Mouse (Mus musculus): ENCODE results near the gene Cpsf4l. TPM values are rescaled to one million over a fixed set of nuclear protein-coding genes. Genes with fewer than 3 reads are reported as not detected.

The Cpsf4l gene
- total RNA-seq (2012; rRNA removed) (0.13 TPM in 1 of 2 replicates, not detected in the other), total RNA-seq (2014; rRNA removed) (not detected in 2 replicates), polyA plus RNA-seq (2012; ENCODE audit: insufficient read length, low read depth) (0.43 and 0.53 TPM in 2 replicates)

DNA sequence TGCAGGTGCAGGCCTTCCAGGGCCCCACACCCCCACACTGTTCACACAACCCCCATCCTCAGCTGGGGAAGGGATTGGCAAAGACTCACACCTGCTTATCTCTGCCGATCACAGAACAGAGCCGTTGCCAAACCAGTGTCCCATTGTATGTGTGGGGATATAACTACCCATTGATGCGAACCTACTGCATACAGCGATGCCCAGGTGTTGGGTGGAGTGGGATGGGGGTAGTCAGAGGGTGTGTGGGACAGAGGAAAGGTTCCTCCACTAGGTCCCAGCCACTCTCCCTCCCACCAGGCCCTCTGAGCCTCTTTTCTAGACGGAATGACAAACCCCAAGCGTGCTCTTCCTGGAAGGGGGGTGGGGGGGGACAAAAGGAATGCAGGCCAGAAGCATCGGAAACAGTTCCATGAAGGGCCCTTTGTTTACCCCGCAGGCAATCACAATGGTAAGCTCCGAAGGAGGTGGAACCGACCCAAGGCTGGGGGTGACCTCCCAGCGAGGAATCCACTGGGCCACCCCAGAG lies at the start of gene Cpsf4l:
Gene Cpsf4l, minus strand, starts transcription at position 287 of the 526 bp plus-strand sequence.
- no peak for DNase-seq (ENCODE audit: extremely low read depth)
- H3K9me3 ChIP-seq (replicated peaks; ENCODE audit: low read length), result no peaks in the 10 kb centered on the region
- no peaks in the 10 kb centered on the region for H3K79me2 ChIP-seq (replicated peaks; ENCODE audit: control insufficient read depth, extremely low read depth, insufficient read depth, poor library complexity, severe bottlenecking)
- no peak within 1 kb of the TSS for H3K27ac ChIP-seq (ENCODE audit: insufficient read depth, low read depth)
- dilution Hi-C loops (cut with MboI; ENCODE audit: extremely low pct_ligation_motif_present, extremely low pct_unique_long_range_greater_than_20kb, low sequenced_read_pairs) (no loop called here), in situ Hi-C loops (cut with MboI; ENCODE audit: low pct_ligation_motif_present, low pct_unique_long_range_greater_than_20kb, low sequenced_read_pairs) (loop anchor here (25.0 kb wide), 1 partner anchor 953 kb away; the partner anchor contains the start of gene Rpl38)
- H3K9ac ChIP-seq (ENCODE audit: insufficient read depth, low read depth), result no peak within 1 kb of the TSS
- H3K36me3 ChIP-seq (replicated peaks in 1 of 2; ENCODE audit: control insufficient read depth in 1 of 2, insufficient read depth in 1 of 2, low read length in 1 of 2), result peaks cover 0 to 19% of the 10 kb centered on the region in 2 experiments
- no peak within 1 kb of the TSS for H3K4me2 ChIP-seq (ENCODE audit: insufficient read depth, low read depth, poor library complexity, severe bottlenecking)
- peaks cover 0 to under 1% of the 10 kb centered on the region in 2 experiments; a peak in 1 of 4 replicates for H3K4me1 ChIP-seq (ENCODE audit: control insufficient read depth in 1 of 2, insufficient read depth in 2 of 2)
- TF ChIP-seq JUN (IDR thresholded peaks at IDR 0.05; ENCODE audit: insufficient read depth, low read depth, low read length) (no peak), CTCF (conservative IDR thresholded peaks at IDR 0.05 in 1 of 2, IDR thresholded peaks at IDR 0.05 in 1 of 2; ENCODE audit: low read depth in 2 of 2, low read length in 2 of 2) (no peak), SMC3 (IDR thresholded peaks at IDR 0.05; ENCODE audit: low read depth, low read length) (no peak), POLR2AphosphoS2 (IDR thresholded peaks at IDR 0.05; ENCODE audit: low read depth, low read length) (no peak), MXI1 (IDR thresholded peaks at IDR 0.05; ENCODE audit: low read depth, low read length) (no peak), MEF2A (IDR thresholded peaks at IDR 0.05; ENCODE audit: borderline replicate concordance, low read depth, low read length) (no peak), KAT2A (IDR thresholded peaks at IDR 0.05; ENCODE audit: insufficient replicate concordance, low read length) (no peak), E2F4 (IDR thresholded peaks at IDR 0.05; ENCODE audit: insufficient replicate concordance, low read depth, low read length) (no peak), MAZ (IDR thresholded peaks at IDR 0.05; ENCODE audit: low read depth, low read length) (no peak), HCFC1 (IDR thresholded peaks at IDR 0.05; ENCODE audit: low read depth, low read length) (no peak), RCOR1 (conservative IDR thresholded peaks at IDR 0.05; ENCODE audit: low read depth, low read length) (no peak), ZC3H11A (IDR thresholded peaks at IDR 0.05; ENCODE audit: low read depth, low read length) (no peak), BHLHE40 (IDR thresholded peaks at IDR 0.05; ENCODE audit: low read depth, low read length) (no peak)
- no peaks in the 10 kb centered on the region for H3K27me3 ChIP-seq (replicated peaks)
- no peak within 1 kb of the TSS for H3K4me3 ChIP-seq (replicated peaks in 1 of 3; ENCODE audit: low read depth in 2 of 3, low read length in 2 of 3, poor library complexity in 1 of 3)

DNA sequence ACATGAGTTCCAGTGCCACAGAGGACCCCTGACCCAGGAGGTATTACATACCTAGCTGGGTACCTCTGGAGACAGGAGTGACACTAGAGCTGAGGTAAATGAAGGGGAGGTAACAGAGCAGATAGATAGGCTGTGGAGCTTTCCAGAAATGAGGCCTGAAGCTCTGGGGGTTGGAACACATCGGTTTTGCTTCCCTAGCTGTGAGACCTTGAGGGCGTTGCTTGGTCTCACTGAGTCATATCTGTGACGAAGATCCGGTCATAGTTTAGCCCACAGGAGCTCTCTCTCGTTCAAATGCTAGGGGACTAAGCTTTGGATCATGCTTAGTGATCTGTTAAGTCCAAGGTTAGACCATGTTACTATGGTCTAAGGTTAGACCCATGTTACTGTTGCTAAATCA lies 49.0 kb upstream of the Cpsf4l start:
- Histone ChIP-seq H3K36me3 (replicated peaks in 1 of 2; ENCODE audit: control insufficient read depth in 1 of 2, insufficient read depth in 1 of 2, low read length in 1 of 2) (no peaks in the 10 kb centered on the region), H3K79me2 (replicated peaks; ENCODE audit: control insufficient read depth, extremely low read depth, insufficient read depth, poor library complexity, severe bottlenecking) (no peaks in the 10 kb centered on the region), H3K9me3 (replicated peaks; ENCODE audit: low read length) (no peaks in the 10 kb centered on the region), H3K4me3 (replicated peaks in 1 of 3; ENCODE audit: low read depth in 2 of 3, low read length in 2 of 3, poor library complexity in 1 of 3) (no peak overlapping the region), H3K4me2 (ENCODE audit: insufficient read depth, low read depth, poor library complexity, severe bottlenecking) (no peak overlapping the region), H3K4me1 (ENCODE audit: control insufficient read depth in 1 of 2, insufficient read depth in 2 of 2) (peaks cover 16 to 50% of the 10 kb centered on the region in 2 experiments), H3K27me3 (replicated peaks) (no peaks in the 10 kb centered on the region), H3K9ac (ENCODE audit: insufficient read depth, low read depth) (no peak overlapping the region), H3K27ac (ENCODE audit: insufficient read depth, low read depth) (no peak overlapping the region)
- dilution Hi-C loops (cut with MboI; ENCODE audit: extremely low pct_ligation_motif_present, extremely low pct_unique_long_range_greater_than_20kb, low sequenced_read_pairs) (no loop called here), in situ Hi-C loops (cut with MboI; ENCODE audit: low pct_ligation_motif_present, low pct_unique_long_range_greater_than_20kb, low sequenced_read_pairs) (no loop called here)
- TF ChIP-seq RAD21 (IDR thresholded peaks at IDR 0.05; ENCODE audit: low read depth, low read length), result no peak
- DNase-seq (ENCODE audit: extremely low read depth), result no peak

Data from CH12.LX (cell line).